Mouse (Mus musculus): ENCODE data around the gene Dnmt3l. TPM values are rescaled to one million over a fixed set of nuclear protein-coding genes. Genes with fewer than 3 reads are reported as not detected.

Dnmt3l gene
- polyA plus RNA-seq, 1 experiment from 2014 or later, result not detected

DNA sequence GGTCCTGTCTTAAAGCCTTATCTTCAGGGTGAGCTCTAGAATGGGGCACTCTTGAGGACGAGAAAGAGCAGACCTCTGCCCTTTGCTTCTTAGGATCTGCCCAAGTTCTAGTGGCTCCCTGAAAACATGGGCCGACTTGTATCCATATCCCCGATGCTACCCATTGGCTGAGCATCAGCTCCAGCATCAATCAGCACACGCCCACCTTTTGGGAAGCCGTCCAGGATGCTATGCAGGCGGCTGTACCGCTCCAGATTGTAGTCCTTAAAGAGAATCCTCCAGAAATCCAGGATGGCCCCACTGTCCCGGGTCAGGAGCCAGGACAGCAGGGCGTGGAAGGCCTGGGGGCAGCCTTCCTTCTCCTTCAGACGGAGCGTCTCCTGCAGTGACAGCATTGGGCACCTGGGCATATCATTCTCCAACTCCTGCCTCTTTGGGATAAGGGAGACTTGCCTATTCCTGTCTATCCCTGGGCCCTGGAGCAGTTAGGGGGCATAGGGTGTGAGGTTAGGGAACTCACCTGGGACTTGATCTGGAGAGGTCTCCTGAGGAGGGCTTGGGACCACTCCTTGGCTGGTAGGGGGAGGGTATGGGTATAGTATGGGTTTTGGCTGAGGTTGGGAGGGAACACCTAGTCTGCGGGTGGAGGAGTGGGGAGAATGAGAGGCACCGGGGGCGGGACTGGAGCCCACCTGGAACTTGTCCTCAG is 1.1 kb downstream of the Dnmt3l start:
- H3K9ac ChIP-seq, result peak overlapping the region; percentile 28
- H3K4me1 ChIP-seq, result peaks cover 8% of the 10 kb centered on the region
- 66% methylated on average over 14 of the region's 14 CpGs for WGBS
- no peaks in the 10 kb centered on the region for H3K9me3 ChIP-seq (replicated peaks)
- H3K27me3 ChIP-seq, result peaks cover 7% of the 10 kb centered on the region
- H3K4me3 ChIP-seq, result peak overlapping the region; percentile 30
- H3K27ac ChIP-seq, result no peak overlapping the region
- ATAC-seq, result no peak; the same call in 1 of the 2 replicates
- no peaks in the 10 kb centered on the region for H3K36me3 ChIP-seq (ENCODE audit: poor library complexity, severe bottlenecking)
- H3K4me2 ChIP-seq, result peak overlapping the region; percentile 59

DNA sequence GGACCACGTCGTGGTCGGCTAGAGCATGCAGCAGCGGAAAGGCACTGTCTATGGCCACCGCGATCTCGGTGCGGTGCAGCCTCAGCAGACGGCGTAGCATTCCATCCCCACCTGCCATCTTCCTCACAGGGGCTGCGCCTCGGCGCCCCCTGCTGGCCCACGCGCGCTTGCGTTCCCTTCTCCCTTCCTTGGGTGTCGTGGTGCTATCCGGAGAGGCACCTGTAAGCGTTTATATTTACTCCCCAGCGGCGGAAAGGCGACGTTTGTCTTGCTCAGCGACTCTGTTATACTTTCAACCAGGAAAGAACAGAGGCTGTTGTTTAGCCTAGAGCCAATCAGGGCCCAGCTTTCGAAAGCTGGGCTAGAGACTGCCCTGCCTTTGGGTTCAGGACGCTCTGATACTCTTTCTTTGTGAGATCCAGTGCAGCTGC is 1.7 kb downstream of the Dnmt3l start, which contains the start of gene Aire:
Aire (minus strand) TSS at position 205 of the 431 bp plus-strand sequence.
- peak within 1 kb of the TSS; percentile 28 for H3K9ac ChIP-seq
- no peaks in the 10 kb centered on the region for H3K36me3 ChIP-seq (ENCODE audit: poor library complexity, severe bottlenecking)
- H3K27ac ChIP-seq, result no peak within 1 kb of the TSS
- peaks cover 8% of the 10 kb centered on the region for H3K4me1 ChIP-seq
- H3K4me2 ChIP-seq, result peak within 1 kb of the TSS; percentile 59
- ATAC-seq, result peak; percentile 71
- H3K27me3 ChIP-seq, result peaks cover 7% of the 10 kb centered on the region
- H3K4me3 ChIP-seq, result peak within 1 kb of the TSS; percentile 30
- no peaks in the 10 kb centered on the region for H3K9me3 ChIP-seq (replicated peaks)
- 2% methylated on average over 27 of the region's 27 CpGs for WGBS

DNA sequence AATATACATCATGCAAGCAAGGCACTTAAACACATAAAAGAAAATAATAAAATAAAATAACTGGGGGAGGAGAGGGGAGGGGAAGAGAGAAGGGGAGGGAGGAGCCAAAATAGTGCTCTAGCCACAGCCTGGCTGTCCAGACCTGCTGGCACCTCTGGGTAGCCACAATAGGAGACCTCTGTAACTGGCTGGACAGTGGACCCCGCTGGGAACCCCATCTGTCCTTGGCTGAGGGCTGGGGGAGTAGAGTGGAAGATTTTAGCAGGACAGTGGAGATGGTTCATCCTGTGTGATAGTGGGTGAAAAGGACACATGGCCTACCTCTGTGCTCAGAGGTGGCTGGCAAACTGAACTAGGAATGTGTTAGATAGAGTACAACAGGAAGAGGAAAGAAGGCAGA is 2.8 kb downstream of the Dnmt3l start:
- peaks cover 7% of the 10 kb centered on the region for H3K27me3 ChIP-seq
- H3K27ac ChIP-seq, result no peak overlapping the region
- H3K36me3 ChIP-seq (ENCODE audit: poor library complexity, severe bottlenecking), result no peaks in the 10 kb centered on the region
- H3K9me3 ChIP-seq (replicated peaks), result no peaks in the 10 kb centered on the region
- peaks cover 8% of the 10 kb centered on the region for H3K4me1 ChIP-seq
- no peak overlapping the region for H3K4me3 ChIP-seq
- ATAC-seq, result no peak
- 62% methylated on average over 1 of the region's 1 CpGs for WGBS
- H3K4me2 ChIP-seq, result no peak overlapping the region
- no peak overlapping the region for H3K9ac ChIP-seq

DNA sequence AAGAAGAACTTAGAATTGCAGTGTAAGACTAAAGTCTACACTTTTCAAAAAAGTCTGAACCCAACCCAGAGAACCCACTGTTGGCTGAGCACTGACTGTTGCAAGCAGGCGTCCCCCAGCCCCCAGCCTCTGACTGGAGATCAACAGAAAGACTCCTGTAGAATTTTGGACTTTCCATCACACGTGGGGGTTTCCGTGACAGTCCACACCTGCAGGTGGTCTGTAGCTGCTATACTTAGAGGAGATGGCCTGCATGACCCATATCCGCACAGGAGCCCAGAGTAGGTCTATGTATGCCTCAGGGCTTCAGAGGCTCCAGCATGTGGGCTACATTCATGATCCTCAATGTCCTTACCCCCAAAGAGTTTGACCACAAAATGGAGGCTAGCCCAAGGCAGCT is 4.6 kb downstream of the Dnmt3l start:
- H3K9me3 ChIP-seq (replicated peaks), result no peaks in the 10 kb centered on the region
- H3K27me3 ChIP-seq, result peaks cover 7% of the 10 kb centered on the region
- H3K4me2 ChIP-seq, result no peak overlapping the region
- ATAC-seq, result no peak
- H3K4me1 ChIP-seq, result peaks cover 8% of the 10 kb centered on the region
- 89% methylated on average over 4 of the region's 4 CpGs for WGBS
- no peak overlapping the region for H3K9ac ChIP-seq
- no peak overlapping the region for H3K27ac ChIP-seq
- no peak overlapping the region for H3K4me3 ChIP-seq
- H3K36me3 ChIP-seq (ENCODE audit: poor library complexity, severe bottlenecking), result no peaks in the 10 kb centered on the region

DNA sequence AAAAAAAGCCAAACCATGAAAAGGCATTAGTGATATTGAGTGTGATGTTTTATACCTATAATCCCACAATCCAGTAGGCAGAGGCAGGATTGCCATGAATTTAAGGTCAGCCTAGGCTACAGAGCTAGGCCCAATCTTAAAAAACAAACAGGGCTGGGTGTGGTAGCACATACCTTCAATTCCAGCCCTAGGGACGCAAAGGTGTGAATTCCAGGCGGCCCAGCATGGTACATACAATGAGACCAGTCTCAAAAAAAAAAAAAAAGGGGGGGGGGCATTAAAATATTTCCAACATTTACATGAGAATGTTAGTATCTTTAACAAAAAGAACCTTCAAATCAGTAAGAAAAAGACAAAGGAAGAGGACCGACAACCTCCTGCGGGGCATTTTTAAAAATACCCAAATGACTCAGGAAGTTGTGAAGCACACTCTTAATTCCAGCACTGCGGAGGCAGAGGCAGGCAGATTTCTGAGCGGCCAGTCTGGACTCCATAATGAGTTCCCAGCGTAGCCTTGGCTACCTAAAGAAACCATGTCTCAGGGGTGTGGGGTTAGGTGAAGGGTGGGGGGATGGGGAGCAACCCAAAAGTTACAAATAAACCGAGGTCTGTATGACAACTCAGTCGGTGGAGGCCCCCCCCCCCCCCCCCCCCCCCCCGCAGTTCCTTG is 6.4 kb downstream of the Dnmt3l start:
- no peak for ATAC-seq
- Histone ChIP-seq H3K27me3 (no peaks in the 10 kb centered on the region), H3K27ac (no peak overlapping the region), H3K4me3 (no peak overlapping the region), H3K4me2 (no peak overlapping the region), H3K9me3 (replicated peaks) (no peaks in the 10 kb centered on the region), H3K4me1 (peaks cover 6% of the 10 kb centered on the region), H3K9ac (no peak overlapping the region), H3K36me3 (ENCODE audit: poor library complexity, severe bottlenecking) (no peaks in the 10 kb centered on the region)
- WGBS, result 88% methylated on average over 9 of the region's 10 CpGs

DNA sequence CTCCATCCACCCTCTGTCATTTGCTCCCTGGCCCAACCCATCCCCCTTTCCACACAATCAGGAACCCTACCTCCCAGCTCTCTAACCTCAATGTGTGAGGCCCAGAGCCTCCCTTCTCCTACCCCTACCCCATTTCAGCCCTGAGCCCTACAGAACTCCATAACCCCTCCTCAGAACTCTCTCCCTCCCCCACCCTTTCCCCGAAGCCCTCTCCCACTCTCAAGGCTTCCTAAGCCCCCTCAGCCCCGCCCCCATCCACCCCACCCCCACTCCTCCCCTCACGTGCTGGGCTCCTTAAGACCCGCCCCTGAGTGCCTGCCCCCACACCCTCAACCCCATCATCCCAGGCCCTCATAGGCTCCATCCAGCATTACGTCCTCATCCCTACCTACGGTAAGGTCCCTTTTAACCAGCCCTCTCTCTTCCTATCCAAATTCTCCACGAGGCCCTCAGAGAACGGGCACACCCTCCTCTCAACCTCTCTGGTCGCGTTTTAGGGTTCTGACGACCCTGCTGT is 7.8 kb downstream of the Dnmt3l start:
- Histone ChIP-seq H3K9me3 (replicated peaks) (no peaks in the 10 kb centered on the region), H3K4me2 (no peak overlapping the region), H3K9ac (no peak overlapping the region), H3K36me3 (ENCODE audit: poor library complexity, severe bottlenecking) (no peaks in the 10 kb centered on the region), H3K27ac (no peak overlapping the region), H3K4me3 (no peak overlapping the region), H3K4me1 (no peaks in the 10 kb centered on the region), H3K27me3 (no peaks in the 10 kb centered on the region)
- no peak for ATAC-seq
- 54% methylated on average over 11 of the region's 11 CpGs for WGBS

DNA sequence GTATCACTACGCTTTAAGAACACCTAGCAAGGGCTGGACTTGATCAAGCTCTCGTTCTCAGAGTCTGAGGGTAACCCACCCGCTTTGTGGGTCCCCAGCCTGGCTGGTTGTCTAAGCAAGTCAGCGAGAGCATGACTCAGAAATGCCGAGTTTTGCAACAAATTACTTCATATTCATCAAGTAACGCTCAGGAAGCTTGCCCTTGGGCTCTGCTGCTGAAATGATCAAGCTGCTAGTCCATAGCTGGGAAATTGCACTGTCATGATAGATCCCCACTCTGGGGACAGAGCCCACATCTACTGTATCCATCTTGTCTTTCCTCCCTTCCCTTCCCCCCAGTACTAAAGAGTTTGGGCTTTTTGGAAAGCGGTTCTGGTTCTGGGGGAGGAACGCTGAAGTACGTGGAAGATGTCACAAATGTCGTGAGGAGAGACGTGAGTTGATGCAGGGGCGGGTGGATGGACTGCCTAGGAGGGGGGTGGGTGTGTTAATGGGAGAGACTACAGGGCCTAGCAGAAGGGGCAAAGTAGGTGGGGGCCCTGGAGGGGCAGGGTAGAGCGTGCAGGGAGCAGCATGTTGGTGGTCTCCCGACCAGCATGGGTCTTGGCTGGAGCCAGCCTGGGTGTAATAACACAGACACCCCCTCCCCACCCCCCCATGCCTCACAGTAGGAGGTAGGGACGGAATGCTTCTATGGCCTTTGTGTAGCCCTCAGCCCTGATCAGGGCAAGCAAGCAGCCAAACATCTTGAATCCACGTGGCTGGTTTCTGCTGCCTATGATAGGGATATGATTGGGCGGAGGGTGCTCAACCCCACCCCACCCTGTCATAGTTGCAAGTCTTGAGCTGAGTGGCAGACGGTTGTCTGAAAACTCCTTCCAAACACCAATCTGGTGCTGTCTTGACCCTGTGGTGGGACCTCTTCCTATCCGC is 13.2 kb downstream of the Dnmt3l start:
- H3K4me1 ChIP-seq, result no peaks in the 10 kb centered on the region
- ATAC-seq, result no peak
- no peak overlapping the region for H3K27ac ChIP-seq
- 74% methylated on average over 19 of the region's 19 CpGs for WGBS
- no peaks in the 10 kb centered on the region for H3K9me3 ChIP-seq (replicated peaks)
- H3K9ac ChIP-seq, result no peak overlapping the region
- no peaks in the 10 kb centered on the region for H3K36me3 ChIP-seq (ENCODE audit: poor library complexity, severe bottlenecking)
- H3K4me2 ChIP-seq, result no peak overlapping the region
- H3K4me3 ChIP-seq, result no peak overlapping the region
- H3K27me3 ChIP-seq, result no peaks in the 10 kb centered on the region

DNA sequence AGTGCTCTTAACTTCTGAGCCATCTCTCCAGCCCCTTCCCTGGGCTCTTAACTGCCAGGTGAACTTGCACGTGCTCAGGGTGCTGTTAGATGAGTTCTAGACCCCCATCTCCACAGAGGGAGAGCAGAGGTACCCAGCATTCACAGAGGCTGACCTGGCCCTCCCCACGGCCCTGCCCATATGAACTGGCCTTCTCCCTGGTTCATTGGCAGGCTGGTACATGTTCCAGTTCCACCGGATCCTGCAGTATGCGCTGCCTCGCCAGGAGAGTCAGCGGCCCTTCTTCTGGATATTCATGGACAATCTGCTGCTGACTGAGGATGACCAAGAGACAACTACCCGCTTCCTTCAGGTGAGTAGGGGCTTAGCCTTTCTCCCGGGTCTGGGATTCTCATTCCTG is 15.3 kb downstream of the Dnmt3l start:
- Histone ChIP-seq H3K36me3 (ENCODE audit: poor library complexity, severe bottlenecking) (no peaks in the 10 kb centered on the region), H3K9me3 (replicated peaks) (no peaks in the 10 kb centered on the region), H3K27ac (no peak overlapping the region), H3K4me3 (no peak overlapping the region), H3K9ac (no peak overlapping the region), H3K27me3 (no peaks in the 10 kb centered on the region), H3K4me2 (no peak overlapping the region), H3K4me1 (no peaks in the 10 kb centered on the region)
- 83% methylated on average over 8 of the region's 8 CpGs for WGBS
- no peak for ATAC-seq

DNA sequence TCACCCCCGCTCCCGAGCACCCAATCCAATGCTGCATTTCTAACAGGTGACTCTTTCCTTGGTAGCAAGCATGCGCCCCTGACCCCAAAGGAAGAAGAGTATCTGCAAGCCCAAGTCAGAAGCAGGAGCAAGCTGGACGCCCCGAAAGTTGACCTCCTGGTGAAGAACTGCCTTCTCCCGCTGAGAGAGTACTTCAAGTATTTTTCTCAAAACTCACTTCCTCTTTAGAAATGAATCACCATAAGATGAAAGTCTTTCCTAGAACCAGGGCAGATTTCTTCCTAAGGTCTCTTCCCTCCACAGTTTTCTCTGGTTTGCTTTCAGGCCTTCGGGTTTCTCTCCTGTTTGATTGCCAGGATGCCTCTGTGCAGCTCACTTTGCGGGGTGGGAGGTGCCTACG is 21.4 kb downstream of the Dnmt3l start:
- no peaks in the 10 kb centered on the region for H3K36me3 ChIP-seq (ENCODE audit: poor library complexity, severe bottlenecking)
- H3K4me1 ChIP-seq, result no peaks in the 10 kb centered on the region
- no peak overlapping the region for H3K9ac ChIP-seq
- H3K27me3 ChIP-seq, result 0 out of 2 replicates have a peak, but pooled peaks cover 7% of the 10 kb centered on the region
- no peak overlapping the region for H3K4me2 ChIP-seq
- no peak for ATAC-seq
- no peak overlapping the region for H3K4me3 ChIP-seq
- H3K9me3 ChIP-seq (replicated peaks), result no peaks in the 10 kb centered on the region
- WGBS, result 85% methylated on average over 9 of the region's 9 CpGs
- H3K27ac ChIP-seq, result no peak overlapping the region

DNA sequence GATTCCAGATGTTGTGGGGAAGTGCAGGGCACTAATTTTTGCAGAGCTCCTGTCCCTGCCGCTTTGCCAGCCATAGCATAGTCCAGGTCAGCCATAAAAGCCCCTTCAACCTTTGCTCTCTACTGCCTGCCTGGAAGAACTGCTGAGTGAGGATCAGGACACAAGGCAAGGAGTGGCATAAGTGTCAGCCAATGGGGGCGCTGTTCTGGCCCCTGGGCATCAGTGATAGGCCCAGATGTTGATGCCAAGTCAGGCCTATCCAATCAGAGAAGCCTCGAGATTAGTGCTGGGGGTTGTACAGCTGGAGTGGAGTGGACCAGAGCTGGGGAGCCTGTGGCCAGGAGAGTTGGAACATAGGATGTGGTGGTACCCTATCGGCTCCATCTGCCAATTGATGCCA is 25.5 kb downstream of the Dnmt3l start:
- H3K4me3 ChIP-seq, result no peak overlapping the region
- peaks cover 42% of the 10 kb centered on the region for H3K27me3 ChIP-seq
- WGBS, result 43% methylated on average over 4 of the region's 4 CpGs
- H3K9me3 ChIP-seq (replicated peaks), result no peaks in the 10 kb centered on the region
- H3K27ac ChIP-seq, result no peak overlapping the region
- ATAC-seq, result no peak
- no peak overlapping the region for H3K9ac ChIP-seq
- H3K4me2 ChIP-seq, result no peak overlapping the region
- peaks cover 14% of the 10 kb centered on the region; the same call in 1 of the 2 replicates for H3K4me1 ChIP-seq
- H3K36me3 ChIP-seq (ENCODE audit: poor library complexity, severe bottlenecking), result no peaks in the 10 kb centered on the region

DNA sequence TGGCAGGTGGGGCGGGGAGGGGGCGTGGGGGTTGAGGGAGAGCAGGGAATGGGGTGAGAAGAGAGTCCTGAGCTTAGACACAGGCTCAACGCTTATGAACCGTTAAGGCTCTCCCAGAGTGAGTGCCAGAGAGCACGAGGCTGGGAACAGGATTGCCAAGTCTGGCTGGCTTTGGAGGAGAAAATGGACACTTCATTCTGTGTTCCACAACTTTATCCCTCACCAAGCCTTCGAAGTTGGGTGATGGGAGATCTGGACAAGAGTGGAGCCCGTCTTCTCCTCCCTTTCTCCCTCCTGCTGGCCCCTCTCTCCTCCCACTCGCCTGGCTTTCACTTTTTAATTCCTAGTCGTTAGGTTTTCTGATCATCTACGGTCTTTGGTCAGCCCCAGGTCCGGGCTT is 26.8 kb downstream of the Dnmt3l start:
- Histone ChIP-seq H3K4me2 (peak overlapping the region; percentile 99), H3K36me3 (ENCODE audit: poor library complexity, severe bottlenecking) (no peaks in the 10 kb centered on the region), H3K9ac (peak overlapping the region; percentile 64), H3K27ac (no peak overlapping the region), H3K4me3 (peak overlapping the region; percentile 58), H3K27me3 (peaks cover 42% of the 10 kb centered on the region), H3K9me3 (replicated peaks) (no peaks in the 10 kb centered on the region), H3K4me1 (peaks cover 14% of the 10 kb centered on the region; the same call in 1 of the 2 replicates)
- ATAC-seq, result no peak
- WGBS, result 25% methylated on average over 11 of the region's 11 CpGs
